Mouse (Mus musculus): Measurements from ENCODE around the gene Echdc3. TPM values are rescaled to one million over a fixed set of nuclear protein-coding genes. Genes with fewer than 3 reads are reported as not detected.

The Echdc3 gene
- polyA plus RNA-seq, 1 experiment from 2014 or later: 0.60 TPM

DNA sequence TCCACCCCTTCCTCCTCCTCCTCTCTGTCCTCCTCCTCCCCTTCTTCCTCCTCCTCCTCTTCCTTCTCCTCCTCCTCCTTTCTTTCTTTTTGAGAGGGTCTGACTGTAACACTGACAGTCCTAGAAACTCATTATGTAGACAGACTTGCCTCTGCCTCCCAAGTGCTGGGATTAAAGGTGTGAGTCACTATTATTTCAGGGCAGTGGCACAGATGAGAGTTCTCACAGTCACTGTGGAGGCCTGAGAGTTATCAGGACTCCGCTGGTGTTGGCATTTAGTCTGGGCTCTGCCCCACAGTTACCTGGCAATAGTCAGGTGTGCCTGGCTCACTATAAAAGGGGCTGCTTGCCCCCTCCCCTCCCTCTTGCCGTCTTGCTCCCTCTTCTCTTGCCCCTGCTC lies 25.8 kb upstream of the Echdc3 start:
- Histone ChIP-seq H3K79me2 (ENCODE audit: inconsistent target) (no peaks in the 10 kb centered on the region), H3K36me3 (ENCODE audit: inconsistent target) (no peaks in the 10 kb centered on the region), H3K27ac (no peak overlapping the region), H3K4me3 (ENCODE audit: inconsistent target) (no peak overlapping the region)
- 95% methylated on average over 2 of the region's 2 CpGs for WGBS (ENCODE audit: missing documents)

DNA sequence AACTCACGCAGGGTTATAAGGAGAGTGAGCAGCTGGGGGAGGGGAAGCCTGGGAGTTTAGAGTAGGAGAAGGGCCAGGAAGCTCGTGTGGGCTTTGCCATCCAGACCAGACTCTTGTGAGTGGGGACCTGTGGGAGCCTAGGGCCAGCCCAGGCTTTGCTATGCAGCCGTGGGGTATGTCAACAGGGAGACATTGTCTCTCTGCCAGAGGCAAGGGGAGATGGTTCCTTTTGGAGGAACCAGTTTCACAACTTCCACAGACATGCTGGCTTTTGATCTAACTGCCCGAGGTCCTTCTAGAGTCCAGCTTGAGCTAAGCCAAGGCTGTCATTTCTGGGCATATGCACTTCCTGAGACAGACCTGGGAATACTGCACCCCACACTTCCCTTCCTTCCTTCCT lies 25.4 kb upstream of the Echdc3 start:
- Histone ChIP-seq H3K27ac (no peak overlapping the region), H3K36me3 (ENCODE audit: inconsistent target) (no peaks in the 10 kb centered on the region), H3K79me2 (ENCODE audit: inconsistent target) (no peaks in the 10 kb centered on the region), H3K4me3 (ENCODE audit: inconsistent target) (no peak overlapping the region)
- 53% methylated on average over 4 of the region's 4 CpGs for WGBS (ENCODE audit: missing documents)

DNA sequence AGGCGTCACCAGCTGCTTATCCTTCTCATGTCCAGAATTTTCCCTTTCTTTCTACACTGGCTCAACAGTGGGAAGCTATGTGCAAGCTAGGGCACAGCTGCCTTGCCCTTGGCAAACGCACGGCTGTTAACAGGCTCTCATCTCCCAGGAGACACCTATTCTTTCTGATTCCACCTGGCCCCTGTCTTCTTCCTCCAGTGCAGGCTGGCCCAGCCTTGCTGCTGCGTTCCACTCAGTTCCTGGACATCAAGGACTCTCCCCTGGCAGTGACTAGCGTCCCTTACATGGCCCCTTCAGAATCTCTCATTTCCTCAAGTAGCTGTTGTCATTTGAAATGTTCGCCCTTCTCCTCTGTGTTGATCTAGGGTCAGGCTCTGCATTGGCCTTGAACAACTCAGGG lies 20.5 kb upstream of the Echdc3 start:
- Histone ChIP-seq H3K4me3 (ENCODE audit: inconsistent target) (no peak overlapping the region), H3K27ac (no peak overlapping the region), H3K79me2 (ENCODE audit: inconsistent target) (no peaks in the 10 kb centered on the region), H3K36me3 (ENCODE audit: inconsistent target) (no peaks in the 10 kb centered on the region)
- WGBS (ENCODE audit: missing documents): 92% methylated on average over 6 of the region's 6 CpGs

- Histone ChIP-seq H3K36me3 (ENCODE audit: inconsistent target) (no peaks in the 10 kb centered on the region), H3K27ac (no peak overlapping the region), H3K79me2 (ENCODE audit: inconsistent target) (no peaks in the 10 kb centered on the region), H3K4me3 (ENCODE audit: inconsistent target) (no peak overlapping the region)
- WGBS (ENCODE audit: missing documents): 96% methylated on average over 7 of the region's 7 CpGs
Measured at GRCm38 (mm10) chr2:6232755-6233154, 19.9 kb upstream of the Echdc3 start.

DNA sequence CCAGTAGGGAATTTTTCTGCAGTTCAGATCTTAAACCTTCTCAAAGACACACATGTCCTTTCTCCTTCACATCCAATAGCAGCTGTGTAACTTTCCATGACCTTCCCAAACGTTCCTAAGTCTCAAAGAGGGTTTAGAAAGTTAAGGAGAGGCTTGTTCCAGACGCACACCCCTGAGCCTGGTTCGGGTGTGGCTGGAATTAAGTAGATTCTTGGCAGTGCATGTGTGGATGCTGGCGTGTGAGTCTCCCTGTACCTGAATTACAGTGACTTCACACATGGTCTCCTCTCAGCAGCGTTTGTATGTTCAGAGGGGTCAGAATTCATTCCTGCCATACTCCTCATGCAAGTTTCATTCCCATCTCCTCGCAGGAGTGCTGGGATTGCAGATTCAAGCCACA lies 18.0 kb upstream of the Echdc3 start:
- WGBS (ENCODE audit: missing documents): 92% methylated on average over 6 of the region's 6 CpGs
- Histone ChIP-seq H3K36me3 (ENCODE audit: inconsistent target) (no peaks in the 10 kb centered on the region), H3K27ac (no peak overlapping the region), H3K4me3 (ENCODE audit: inconsistent target) (no peak overlapping the region), H3K79me2 (ENCODE audit: inconsistent target) (no peaks in the 10 kb centered on the region)

DNA sequence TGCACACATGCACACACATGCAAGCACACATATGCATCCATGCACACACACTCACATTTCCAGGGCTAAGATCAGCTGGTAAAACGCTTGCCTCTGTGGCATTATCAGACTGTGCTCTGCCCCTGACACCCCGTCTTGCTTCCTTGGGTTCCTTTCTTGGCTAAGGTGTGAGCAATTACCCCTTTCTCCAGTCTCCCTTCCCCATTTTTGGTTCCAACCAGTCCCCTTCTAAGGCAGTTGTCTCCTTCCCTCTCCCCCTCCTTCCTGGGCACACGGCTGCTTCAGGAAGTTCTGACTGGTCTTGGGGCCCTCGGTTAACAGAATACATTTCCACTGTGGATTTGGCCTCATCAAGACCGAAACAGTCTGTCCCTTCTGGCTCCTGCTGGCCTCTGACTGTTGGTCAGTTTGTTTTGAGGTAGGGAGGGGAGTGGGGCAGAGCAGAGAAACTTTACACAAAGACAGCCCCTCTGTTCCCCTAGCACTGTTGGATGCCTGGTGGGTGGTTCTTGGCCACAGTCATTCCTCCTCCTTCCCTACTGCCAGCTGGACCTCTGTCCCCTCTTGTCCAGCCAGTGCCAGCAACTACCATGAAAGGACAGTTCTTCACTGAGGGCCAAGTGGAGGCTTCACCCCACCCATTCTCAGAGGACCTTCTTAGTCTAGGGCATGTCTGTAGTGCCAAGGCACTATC lies 16.9 kb upstream of the Echdc3 start:
- Histone ChIP-seq H3K79me2 (ENCODE audit: inconsistent target) (no peaks in the 10 kb centered on the region), H3K27ac (no peak overlapping the region), H3K4me3 (ENCODE audit: inconsistent target) (no peak overlapping the region), H3K36me3 (ENCODE audit: inconsistent target) (no peaks in the 10 kb centered on the region)
- WGBS (ENCODE audit: missing documents): 24% methylated on average over 5 of the region's 5 CpGs

- WGBS (ENCODE audit: missing documents): 90% methylated on average over 7 of the region's 7 CpGs
- H3K4me3 ChIP-seq (ENCODE audit: inconsistent target): no peak overlapping the region
Measured at GRCm38 (mm10) chr2:6227059-6227445, 14.2 kb upstream of the Echdc3 start.

DNA sequence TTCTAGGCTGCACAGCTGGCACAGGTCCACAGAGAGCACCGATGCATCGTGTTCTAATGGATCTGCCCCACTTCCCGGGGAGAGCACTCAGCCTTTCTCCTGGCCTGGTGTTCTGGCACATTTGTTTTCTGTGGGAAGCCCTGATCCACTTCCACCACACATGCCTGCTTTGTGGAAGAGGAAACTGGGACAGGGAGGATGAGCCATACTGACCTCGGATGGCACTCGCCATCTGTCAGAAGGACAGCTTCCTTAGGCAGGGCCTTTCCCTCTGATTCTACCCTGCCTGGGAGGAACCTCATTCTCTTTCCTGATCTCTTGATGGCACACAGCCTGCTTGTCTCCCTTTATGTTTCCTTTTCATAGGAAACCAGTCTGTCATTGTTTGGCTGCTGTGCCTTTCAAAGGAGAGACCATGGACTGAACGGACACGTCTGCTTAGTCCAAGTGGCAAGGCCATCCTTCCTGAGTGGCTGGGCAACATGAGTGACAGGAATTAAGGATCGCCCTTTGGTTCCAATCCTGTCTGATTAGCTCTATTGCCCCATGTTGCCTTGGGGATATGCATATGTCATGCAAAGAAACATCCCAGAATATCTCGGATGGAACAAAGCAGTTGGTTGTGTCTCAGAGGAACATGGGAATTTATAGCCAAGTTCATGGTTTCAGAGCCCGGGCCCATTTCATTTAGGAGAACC lies 13.7 kb upstream of the Echdc3 start:
- no peaks in the 10 kb centered on the region for H3K79me2 ChIP-seq (ENCODE audit: inconsistent target)
- no peak overlapping the region for H3K4me3 ChIP-seq (ENCODE audit: inconsistent target)
- no peak overlapping the region for H3K27ac ChIP-seq
- no peaks in the 10 kb centered on the region for H3K36me3 ChIP-seq (ENCODE audit: inconsistent target)
- 97% methylated on average over 10 of the region's 10 CpGs for WGBS (ENCODE audit: missing documents)

More at GRCm38 (mm10) chr2:6227059-6227445, 14.2 kb upstream of the Echdc3 start:
- H3K79me2 ChIP-seq (ENCODE audit: inconsistent target): no peaks in the 10 kb centered on the region
- H3K27ac ChIP-seq: no peak overlapping the region
- H3K36me3 ChIP-seq (ENCODE audit: inconsistent target): no peaks in the 10 kb centered on the region

GRCm38 (mm10) chr2:6220141-6220805 lies 7.4 kb upstream of the Echdc3 start:
- no peaks in the 10 kb centered on the region for H3K36me3 ChIP-seq (ENCODE audit: inconsistent target)
- WGBS (ENCODE audit: missing documents): 10% methylated on average over 4 of the region's 4 CpGs
- no peaks in the 10 kb centered on the region for H3K79me2 ChIP-seq (ENCODE audit: inconsistent target)
- no peak overlapping the region for H3K4me3 ChIP-seq (ENCODE audit: inconsistent target)
- H3K27ac ChIP-seq: no peak overlapping the region

DNA sequence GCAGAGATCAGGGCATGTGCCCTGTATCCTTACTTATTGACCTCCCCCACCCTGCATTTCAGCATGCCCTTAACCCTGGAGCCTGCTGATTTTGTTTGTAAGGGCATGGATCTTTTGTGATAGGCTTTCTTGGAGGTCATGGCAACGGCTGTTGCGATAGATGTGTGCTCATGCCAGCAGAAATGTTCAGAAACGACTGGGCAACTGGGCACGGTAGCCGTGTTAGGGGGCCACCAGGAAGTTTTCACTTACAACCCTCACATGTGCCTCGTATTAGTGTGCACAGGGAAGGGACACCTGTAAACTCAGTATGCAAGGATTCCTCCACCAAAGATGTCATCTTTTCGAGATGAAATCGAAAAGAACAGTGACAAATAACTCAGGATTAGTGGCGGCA lies 508 bp downstream of the Echdc3 start:
- H3K4me3 ChIP-seq (ENCODE audit: inconsistent target): peak overlapping the region; percentile 31; the same call in 1 of the 2 replicates
- no peaks in the 10 kb centered on the region for H3K36me3 ChIP-seq (ENCODE audit: inconsistent target)
- WGBS (ENCODE audit: missing documents): 62% methylated on average over 9 of the region's 9 CpGs
- no peaks in the 10 kb centered on the region for H3K79me2 ChIP-seq (ENCODE audit: inconsistent target)
- H3K27ac ChIP-seq: peak overlapping the region; percentile 52

- no peaks in the 10 kb centered on the region for H3K79me2 ChIP-seq (ENCODE audit: inconsistent target)
- WGBS (ENCODE audit: missing documents): 94% methylated on average over 6 of the region's 6 CpGs
- H3K27ac ChIP-seq: no peak overlapping the region
Measured at GRCm38 (mm10) chr2:6210840-6211239, 2.0 kb downstream of the Echdc3 start.

DNA sequence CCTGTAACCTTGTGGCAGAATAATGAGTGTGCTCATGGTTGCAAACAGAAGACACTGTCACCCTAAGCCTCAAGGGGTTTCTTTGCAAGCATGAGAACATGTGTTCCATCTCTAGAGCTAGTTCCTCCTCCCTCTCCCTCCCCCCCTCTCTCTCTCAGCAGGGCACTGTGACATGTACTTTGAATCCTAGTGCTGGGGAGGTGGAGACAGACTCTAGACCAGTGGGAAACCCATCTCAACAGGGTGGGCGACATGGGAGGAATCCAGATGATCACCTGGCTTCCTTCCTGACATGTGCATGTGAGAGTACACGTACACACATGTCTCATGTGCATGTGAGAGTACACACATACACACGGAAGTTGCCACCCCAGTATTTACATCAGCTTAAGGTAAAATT lies 3.1 kb downstream of the Echdc3 start:
- no peaks in the 10 kb centered on the region for H3K36me3 ChIP-seq (ENCODE audit: inconsistent target)
- no peak overlapping the region for H3K4me3 ChIP-seq (ENCODE audit: inconsistent target)
- 64% methylated on average over 3 of the region's 3 CpGs for WGBS (ENCODE audit: missing documents)
- 0 out of 2 replicates have a peak overlapping the region, but pooled peaks have one; percentile 7 for H3K27ac ChIP-seq
- no peaks in the 10 kb centered on the region for H3K79me2 ChIP-seq (ENCODE audit: inconsistent target)

More at GRCm38 (mm10) chr2:6210840-6211239, 2.0 kb downstream of the Echdc3 start:
- Histone ChIP-seq H3K4me3 (ENCODE audit: inconsistent target) (no peak overlapping the region), H3K36me3 (ENCODE audit: inconsistent target) (no peaks in the 10 kb centered on the region)

DNA sequence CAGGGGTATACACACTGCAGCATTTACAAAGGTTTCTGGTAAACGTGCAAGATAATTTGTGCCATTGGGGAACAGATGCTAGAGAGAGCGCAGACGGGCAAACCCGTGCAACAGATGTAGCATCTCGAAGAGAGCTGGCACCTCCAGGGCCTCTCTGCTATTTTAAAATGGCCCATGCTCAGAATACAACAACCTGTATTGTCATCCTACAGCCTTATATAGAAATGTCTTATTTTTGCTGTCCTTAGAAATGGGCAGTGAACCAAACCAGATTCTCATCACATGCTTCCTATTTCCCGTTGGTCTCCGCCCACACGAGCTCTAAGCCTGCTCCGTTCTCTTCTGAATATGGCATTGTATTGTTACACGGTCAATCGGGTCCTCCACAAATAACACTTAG lies 3.7 kb downstream of the Echdc3 start:
- WGBS (ENCODE audit: missing documents): 31% methylated on average over 11 of the region's 11 CpGs

GRCm38 (mm10) chr2:6207736-6208135 lies 5.1 kb downstream of the Echdc3 start:
- Histone ChIP-seq H3K36me3 (ENCODE audit: inconsistent target) (no peaks in the 10 kb centered on the region), H3K79me2 (ENCODE audit: inconsistent target) (no peaks in the 10 kb centered on the region), H3K27ac (no peak overlapping the region), H3K4me3 (ENCODE audit: inconsistent target) (no peak overlapping the region)
- WGBS (ENCODE audit: missing documents): 50% methylated on average over 1 of the region's 2 CpGs

More for the DNA sequence above, 3.7 kb downstream of the Echdc3 start:
- H3K36me3 ChIP-seq (ENCODE audit: inconsistent target): no peaks in the 10 kb centered on the region
- no peaks in the 10 kb centered on the region for H3K79me2 ChIP-seq (ENCODE audit: inconsistent target)
- H3K27ac ChIP-seq: 0 out of 2 replicates have a peak overlapping the region, but pooled peaks have one; percentile 7
- H3K4me3 ChIP-seq (ENCODE audit: inconsistent target): no peak overlapping the region
